Mouse (Mus musculus): ENCODE results near the gene Cyp2c54. TPM values are rescaled to one million over a fixed set of nuclear protein-coding genes. Genes with fewer than 3 reads are reported as not detected.

Gene Cyp2c54
- not detected in 2 replicates for polyA plus RNA-seq (2012; rRNA removed; ENCODE audit: low replicate concordance)

GRCm38 (mm10) chr19:40073701-40074100 lies at the start of gene Cyp2c54:
Gene Cyp2c54 (minus strand): TSS chr19:40073827.

DNA sequence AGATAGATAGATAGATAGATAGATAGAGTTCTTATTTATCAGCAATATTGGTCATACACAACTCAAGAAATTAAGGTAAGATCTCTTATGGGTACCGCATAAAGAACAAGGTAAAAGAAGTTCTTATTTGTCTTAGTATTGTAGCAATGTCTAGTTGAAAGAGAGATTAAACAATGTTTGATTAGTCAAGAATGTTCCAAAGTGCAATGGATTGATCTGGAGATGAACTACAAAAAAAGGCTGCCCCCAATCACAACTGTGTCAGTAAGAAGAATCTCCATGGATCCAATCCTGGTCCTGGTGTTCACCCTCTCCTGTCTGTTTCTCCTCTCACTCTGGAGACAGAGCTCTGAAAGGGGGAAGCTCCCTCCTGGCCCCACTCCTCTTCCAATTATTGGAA lies 15.8 kb upstream of the Cyp2c54 start, which contains the start of gene Cyp2c50:
Cyp2c50 (plus strand) TSS at position 268 of the 400 bp plus-strand sequence.

GRCm38 (mm10) chr19:39992140-39992539 lies 81.5 kb downstream of the Cyp2c54 start, which contains the start of gene Cyp2c37:
Gene Cyp2c37 (plus strand): TSS chr19:39992424.

Other genes with a start within 250 kb of the Cyp2c54 start
- gene Cyp2c69, start 187.0 kb downstream of the Cyp2c54 start, polyA plus RNA-seq (2012; rRNA removed; ENCODE audit: low replicate concordance) = 0.06 and 0.07 TPM in 2 replicates
- gene Cyp2c37, start 81.4 kb downstream of the Cyp2c54 start, polyA plus RNA-seq (2012; rRNA removed; ENCODE audit: low replicate concordance) = 0.12 TPM in 1 of 2 replicates, not detected in the other
- not detected in 2 replicates for gene Cyp2c50, start 15.9 kb upstream of the Cyp2c54 start, polyA plus RNA-seq (2012; rRNA removed; ENCODE audit: low replicate concordance)
- 0.13 and 0.17 TPM in 2 replicates for gene Cyp2c70, start 113.5 kb upstream of the Cyp2c54 start, polyA plus RNA-seq (2012; rRNA removed; ENCODE audit: low replicate concordance)
- gene Pdlim1, start 198.0 kb upstream of the Cyp2c54 start, polyA plus RNA-seq (2012; rRNA removed; ENCODE audit: low replicate concordance) = 95.7 and 211 TPM in 2 replicates